Mouse (Mus musculus) neural tube, embryonic 11.5 days (tissue): Measurements from ENCODE around the gene 4933405L10Rik. TPM values are rescaled to one million over a fixed set of nuclear protein-coding genes. Genes with fewer than 3 reads are reported as not detected.

ENCODE experiments used
- ATAC-seq: fragments of 200-750 bp; cut with Nextera tagmentation; 2 replicates; pipeline ENCODE4 v1.8.0; 2017; ENCODE audit warnings: moderate number of reproducible peaks, mild to moderate bottlenecking, moderate TSS enrichment, moderate library complexity; ENCODE audit not compliant: insufficient read depth, low FRiP score, low TSS enrichment
- DNase-seq: peaks from one replicate; pipeline ENCODE4 v3.0.0-alpha.2; 2015; ENCODE audit warnings: low spot score
- H3K27ac ChIP-seq: fragments of 300-500 bp; sonication (generic); 2 replicates; pipeline ENCODE4 v1.5.1; 2014; ENCODE audit warnings: low read depth, mild to moderate bottlenecking, low read length
- H3K27me3 ChIP-seq: fragments of 300-500 bp; sonication (generic); 2 replicates; pipeline ENCODE4 v1.6.1; 2014; ENCODE audit warnings: mild to moderate bottlenecking, low read length, mixed read lengths; ENCODE audit not compliant: control insufficient read depth, insufficient read depth
- H3K36me3 ChIP-seq: fragments of 300-500 bp; sonication (generic); 2 replicates; pipeline ENCODE4 v1.6.1; 2014; ENCODE audit warnings: mild to moderate bottlenecking, low read length, moderate library complexity, mixed read lengths; ENCODE audit not compliant: control insufficient read depth, insufficient read depth
- H3K4me1 ChIP-seq: fragments of 300-500 bp; sonication (generic); 2 replicates; pipeline ENCODE4 v1.6.1; 2014; ENCODE audit warnings: low read length, mixed read lengths; ENCODE audit not compliant: control insufficient read depth, insufficient read depth
- H3K4me2 ChIP-seq: fragments of 300-500 bp; sonication (generic); 2 replicates; pipeline ENCODE4 v1.6.1; 2014; ENCODE audit warnings: low read depth, mild to moderate bottlenecking, moderate library complexity
- H3K4me3 ChIP-seq: fragments of 300-500 bp; sonication (generic); 2 replicates; pipeline ENCODE4 v1.5.1; 2014; ENCODE audit warnings: low read depth, low read length
- H3K9ac ChIP-seq: fragments of 300-500 bp; sonication (generic); 2 replicates; pipeline ENCODE4 v1.6.1; 2014; ENCODE audit warnings: mild to moderate bottlenecking, low read length
- H3K9me3 ChIP-seq: fragments of 300-500 bp; sonication (generic); 2 replicates; pipeline ENCODE4 v1.6.1; 2016; ENCODE audit warnings: low read length; ENCODE audit not compliant: control insufficient read depth
- WGBS: fragments of 180-500 bp; shearing (Covaris S2); extraction: QIAGEN DNeasy Blood & Tissue Kit; methylation state at CpG from one replicate; pipeline ENCODE4 v1.1.7; 2014; 5-methylcytosine and 5-hydroxymethylcytosine counted together
- polyA plus RNA-seq: library from polyadenylated mRNA; unstranded; fragments of >200 nt; fragmentation: Nextera tagmentation; extraction: Ambion mirVana; gene quantifications from 2 replicates; pipeline ENCODE4 v1.2.1, GENCODE M21; 2014

4933405L10Rik gene
- polyA plus RNA-seq, 1 experiment from 2014 or later = not detected

DNA sequence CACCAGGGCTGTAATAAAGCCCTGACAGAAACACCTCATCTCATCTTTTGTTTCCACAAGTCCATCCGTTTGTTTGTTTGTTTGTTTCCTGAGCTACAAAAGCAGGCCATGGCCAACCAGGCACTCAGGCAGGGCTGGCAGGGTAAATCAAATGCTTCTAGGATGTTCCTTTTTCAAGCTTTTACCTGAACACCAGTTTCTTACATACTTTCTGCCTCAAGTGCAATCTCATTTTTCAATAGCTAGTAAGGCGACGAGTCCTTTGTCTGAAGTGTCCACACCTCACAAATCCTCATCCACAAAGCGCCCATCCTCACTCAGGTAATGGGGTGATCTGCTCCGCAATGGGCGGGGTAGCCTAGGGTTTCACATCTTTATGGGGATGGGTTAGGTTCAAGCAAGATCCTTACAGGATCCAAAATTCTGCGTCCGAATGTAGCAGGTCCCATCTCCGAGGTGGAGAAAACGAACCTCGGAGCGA lies 50.4 kb downstream of the 4933405L10Rik start:
- Histone ChIP-seq H3K4me2 (peak overlapping the region; percentile 74), H3K4me3 (peak overlapping the region; percentile 92), H3K9ac (peak overlapping the region; percentile 84), H3K36me3 (no peaks in the 10 kb centered on the region), H3K4me1 (0 out of 2 replicates have a peak, but pooled peaks cover 3% of the 10 kb centered on the region), H3K27me3 (no peaks in the 10 kb centered on the region), H3K27ac (peak overlapping the region; percentile 73; the same call in 1 of the 2 replicates), H3K9me3 (no peaks in the 10 kb centered on the region)
- DNase-seq = no peak
- ATAC-seq = no peak
- under 1% methylated on average over 12 of the region's 12 CpGs for WGBS

DNA sequence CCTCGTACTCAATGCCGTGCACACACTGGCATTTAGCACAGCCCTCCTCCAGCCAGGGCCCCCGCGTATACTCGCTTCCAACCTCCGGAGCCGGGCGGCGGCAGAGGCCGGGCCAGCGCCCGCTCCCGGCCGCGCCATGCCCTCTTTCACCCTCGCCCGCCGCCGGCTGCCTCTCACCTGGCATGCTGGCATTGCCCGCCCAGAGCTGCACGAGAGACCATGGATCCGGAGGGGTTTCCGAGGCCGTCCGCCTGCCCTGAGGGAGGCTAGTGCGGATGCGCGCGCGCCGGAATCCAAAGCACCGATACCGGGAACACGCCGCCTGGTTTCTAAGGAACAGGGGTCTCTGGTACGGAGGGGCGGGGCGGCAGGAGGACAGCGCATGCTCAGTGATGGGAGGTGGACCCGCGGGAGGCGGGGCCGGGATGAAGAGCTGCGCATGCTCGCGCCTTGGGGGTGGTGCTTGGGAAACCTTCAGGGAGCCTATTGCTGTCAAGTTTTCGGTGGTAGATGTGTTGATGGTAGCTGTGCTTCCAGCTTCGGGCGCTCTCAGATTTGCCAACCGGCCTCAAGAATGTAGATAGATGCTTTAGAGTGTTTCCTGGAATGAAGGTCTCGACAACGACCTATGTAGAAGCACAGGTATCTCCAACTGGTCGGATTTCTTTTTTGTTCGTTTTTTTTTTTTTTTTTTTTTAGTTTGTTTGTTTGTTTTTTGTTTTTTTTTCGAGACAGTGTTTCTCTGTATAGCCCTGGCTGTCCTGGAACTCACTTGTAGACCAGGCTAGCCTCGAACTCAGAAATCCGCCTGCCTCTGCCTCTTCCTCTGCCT lies 51.0 kb downstream of the 4933405L10Rik start, which contains the start of gene Gfod2:
Gene Gfod2, minus strand, starts transcription at position 388 of the 832 bp plus-strand sequence.
- peak; percentile 98 for DNase-seq
- Histone ChIP-seq H3K9ac (peak within 1 kb of the TSS; percentile 84), H3K4me3 (peak within 1 kb of the TSS; percentile 92), H3K27me3 (no peaks in the 10 kb centered on the region), H3K27ac (peak within 1 kb of the TSS; percentile 73; the same call in 1 of the 2 replicates), H3K9me3 (no peaks in the 10 kb centered on the region), H3K36me3 (no peaks in the 10 kb centered on the region), H3K4me2 (peak within 1 kb of the TSS; percentile 74), H3K4me1 (0 out of 2 replicates have a peak, but pooled peaks cover 3% of the 10 kb centered on the region)
- 4% methylated on average over 56 of the region's 57 CpGs for WGBS
- ATAC-seq = peak; percentile 89

Other genes starting within 250 kb of the 4933405L10Rik start
- 218 and 229 TPM in 2 replicates for gene Tppp3, start 236.1 kb upstream of the 4933405L10Rik start, polyA plus RNA-seq
- gene Zdhhc1, start 210.8 kb upstream of the 4933405L10Rik start, polyA plus RNA-seq = 18.5 and 18.9 TPM in 2 replicates
- gene Hsd11b2, start 188.9 kb upstream of the 4933405L10Rik start, polyA plus RNA-seq = 22.5 and 23.9 TPM in 2 replicates
- gene Atp6v0d1, start 141.6 kb upstream of the 4933405L10Rik start, polyA plus RNA-seq = 137 and 148 TPM in 2 replicates
- 19.3 and 20.3 TPM in 2 replicates for gene Ripor1, start 102.4 kb upstream of the 4933405L10Rik start, polyA plus RNA-seq
- 98.5 and 111 TPM in 2 replicates for gene Ctcf, start 71.1 kb upstream of the 4933405L10Rik start, polyA plus RNA-seq
- gene Agrp, start 70.3 kb upstream of the 4933405L10Rik start, polyA plus RNA-seq = 0.66 and 2.1 TPM in 2 replicates
- 4.6 and 5.0 TPM in 2 replicates for gene Carmil2, start 21.4 kb upstream of the 4933405L10Rik start, polyA plus RNA-seq
- 74.3 and 76.7 TPM in 2 replicates for gene Acd, start 6.6 kb upstream of the 4933405L10Rik start, polyA plus RNA-seq
- gene Pard6a, start 6.5 kb upstream of the 4933405L10Rik start, polyA plus RNA-seq = 23.1 and 24.1 TPM in 2 replicates
- gene Enkd1, start 555 bp downstream of the 4933405L10Rik start, polyA plus RNA-seq = 27.6 and 27.8 TPM in 2 replicates
- 35.5 and 42.0 TPM in 2 replicates for gene Gfod2, start 51.0 kb downstream of the 4933405L10Rik start, polyA plus RNA-seq
- gene Ranbp10, start 119.7 kb downstream of the 4933405L10Rik start, polyA plus RNA-seq = 12.3 and 13.5 TPM in 2 replicates
- 0.18 and 0.24 TPM in 2 replicates for gene Tsnaxip1, start 120.1 kb downstream of the 4933405L10Rik start, polyA plus RNA-seq
- gene Cenpt, start 145.6 kb downstream of the 4933405L10Rik start, polyA plus RNA-seq = 58.3 and 62.6 TPM in 2 replicates
- gene Thap11, start 147.5 kb downstream of the 4933405L10Rik start, polyA plus RNA-seq = 68.9 and 71.8 TPM in 2 replicates
- 342 and 344 TPM in 2 replicates for gene Nutf2, start 152.9 kb downstream of the 4933405L10Rik start, polyA plus RNA-seq
- gene Edc4, start 173.2 kb downstream of the 4933405L10Rik start, polyA plus RNA-seq = 50.0 and 50.5 TPM in 2 replicates
- gene Nrn1l, start 185.9 kb downstream of the 4933405L10Rik start, polyA plus RNA-seq = not detected in 2 replicates
- 18.1 and 20.4 TPM in 2 replicates for gene Pskh1, start 192.8 kb downstream of the 4933405L10Rik start, polyA plus RNA-seq
- gene Ctrl, start 226.2 kb downstream of the 4933405L10Rik start, polyA plus RNA-seq = 1.1 TPM in 2 replicates
- gene Psmb10, start 230.8 kb downstream of the 4933405L10Rik start, polyA plus RNA-seq = 28.5 and 30.2 TPM in 2 replicates
- gene Lcat, start 235.7 kb downstream of the 4933405L10Rik start, polyA plus RNA-seq = 0.50 and 0.54 TPM in 2 replicates